Mouse (Mus musculus) midbrain, postnatal 0 days (tissue): ENCODE measurements around the gene Rnf227. TPM values are rescaled to one million over a fixed set of nuclear protein-coding genes. Genes with fewer than 3 reads are reported as not detected.

Experiments used
- ATAC-seq: fragments of 200-750 bp; cut with Nextera tagmentation; 2 replicates; pipeline ENCODE4 v1.8.0; 2017; ENCODE audit warnings: moderate number of reproducible peaks, mild to moderate bottlenecking, moderate TSS enrichment, moderate library complexity; ENCODE audit not compliant: low FRiP score
- DNase-seq: peaks from one replicate; pipeline ENCODE4 v3.0.0-alpha.2; 2015; ENCODE audit warnings: low spot score
- H3K27ac ChIP-seq: fragments of 300-500 bp; sonication (generic); 2 replicates; pipeline ENCODE4 v1.5.1; 2014; ENCODE audit warnings: low read depth, mild to moderate bottlenecking, low read length, mixed read lengths
- H3K27me3 ChIP-seq: fragments of 300-500 bp; sonication (generic); 2 replicates; pipeline ENCODE4 v1.6.1; 2014; ENCODE audit warnings: low read length, control low read depth, mixed read lengths; ENCODE audit not compliant: insufficient read depth
- H3K36me3 ChIP-seq: fragments of 300-500 bp; sonication (generic); 2 replicates; pipeline ENCODE4 v1.6.1; 2014; ENCODE audit warnings: low read length, control low read depth, mixed read lengths; ENCODE audit not compliant: insufficient read depth
- H3K4me1 ChIP-seq: fragments of 300-500 bp; sonication (generic); 2 replicates; pipeline ENCODE4 v1.6.1; 2014; ENCODE audit warnings: mild to moderate bottlenecking, control low read depth, antibody characterized with exemption, low read length, mixed read lengths; ENCODE audit not compliant: insufficient read depth
- H3K4me2 ChIP-seq: fragments of 300-500 bp; sonication (generic); 2 replicates; pipeline ENCODE4 v1.6.1; 2014; ENCODE audit warnings: low read depth, mild to moderate bottlenecking, low read length, mixed read lengths; ENCODE audit not compliant: poor library complexity, severe bottlenecking
- H3K4me3 ChIP-seq: fragments of 300-500 bp; sonication (generic); 2 replicates; pipeline ENCODE4 v1.5.1; 2014; ENCODE audit warnings: low read depth, mild to moderate bottlenecking, low read length, moderate library complexity
- H3K9ac ChIP-seq: fragments of 300-500 bp; sonication (generic); replicated peaks from 2 replicates; pipeline ENCODE4 v1.6.1; 2014; ENCODE audit warnings: mild to moderate bottlenecking, low read length, moderate library complexity, mixed read lengths; ENCODE audit not compliant: poor library complexity, severe bottlenecking
- H3K9me3 ChIP-seq: fragments of 300-500 bp; sonication (generic); 2 replicates; pipeline ENCODE4 v1.6.1; 2016; ENCODE audit warnings: low read length, control low read depth
- CTCF ChIP-seq: IDR thresholded peaks from 2 replicates; pipeline ENCODE4 v1.5.1; 2016; ENCODE audit warnings: antibody characterized with exemption, mild to moderate bottlenecking
- WGBS: fragments of 180-500 bp; shearing (Covaris S2); extraction: QIAGEN DNeasy Blood & Tissue Kit; methylation state at CpG from one replicate; pipeline ENCODE4 v1.1.7; 2014; 5-methylcytosine and 5-hydroxymethylcytosine counted together
- polyA plus RNA-seq: library from polyadenylated mRNA; unstranded; fragments of >200 nt; fragmentation: Nextera tagmentation; extraction: Ambion mirVana; gene quantifications from 2 replicates; pipeline ENCODE4 v1.2.1, GENCODE M21; 2015
- total RNA-seq: library from RNA; depleted of rRNA; stranded (reverse); fragments of >200 nt; gene quantifications from 2 replicates; pipeline ENCODE4 v1.2.3, GENCODE M21; 2014

Rnf227 gene
- total and polyA plus RNA-seq, 2 experiments from 2014 or later: 245 to 383 TPM

GRCm38 (mm10) chr11:69362021-69362420 is 21.8 kb downstream of the Rnf227 start:
- Histone ChIP-seq H3K9ac (0 out of 2 replicates have a peak overlapping the region, but pooled peaks have one; percentile 13), H3K4me1 (peaks cover 12% of the 10 kb centered on the region), H3K9me3 (no peaks in the 10 kb centered on the region), H3K4me2 (no peak overlapping the region), H3K27me3 (no peaks in the 10 kb centered on the region), H3K36me3 (peaks cover 67% of the 10 kb centered on the region), H3K4me3 (no peak overlapping the region), H3K27ac (no peak overlapping the region)
- DNase-seq (no peak), ATAC-seq (no peak)
- 72% methylated on average over 7 of the region's 7 CpGs for WGBS
- no peak for TF ChIP-seq CTCF

- ATAC-seq (no peak), DNase-seq (no peak)
- Histone ChIP-seq H3K4me3 (no peak overlapping the region), H3K36me3 (peaks cover 62% of the 10 kb centered on the region), H3K9me3 (no peaks in the 10 kb centered on the region), H3K9ac (no peak overlapping the region), H3K4me1 (peaks cover 12% of the 10 kb centered on the region), H3K27ac (no peak overlapping the region), H3K27me3 (no peaks in the 10 kb centered on the region), H3K4me2 (no peak overlapping the region)
- no peak for TF ChIP-seq CTCF
- WGBS: 87% methylated on average over 2 of the region's 2 CpGs
These were observed 22.2 kb downstream of the Rnf227 start for GRCm38 (mm10) chr11:69362479-69362878.

DNA sequence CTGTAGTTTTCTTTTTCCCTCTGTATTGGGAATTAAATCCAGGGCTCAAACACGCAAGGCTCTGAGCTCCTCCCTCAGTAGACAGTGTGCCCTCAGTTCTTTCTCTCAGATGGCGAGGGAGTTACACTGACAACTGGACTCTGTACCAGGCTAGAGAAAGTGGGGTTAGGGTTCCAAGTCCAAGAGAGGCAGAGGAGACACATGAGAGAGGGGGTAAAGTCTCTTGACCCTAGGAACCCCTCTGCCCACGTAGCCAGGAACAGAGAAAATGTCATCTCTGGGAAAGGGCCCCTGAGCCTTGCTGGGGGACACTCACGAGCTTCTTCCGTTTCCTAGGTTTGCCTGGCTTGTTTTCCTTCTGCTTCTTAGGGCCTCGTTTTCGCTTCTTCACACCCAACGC is 24.1 kb downstream of the Rnf227 start:
- Histone ChIP-seq H3K4me1 (peaks cover 12% of the 10 kb centered on the region), H3K9ac (no peak overlapping the region; the same call in 1 of the 2 replicates), H3K9me3 (no peaks in the 10 kb centered on the region), H3K36me3 (peaks cover 44% of the 10 kb centered on the region), H3K27ac (no peak overlapping the region), H3K4me2 (0 out of 2 replicates have a peak overlapping the region, but pooled peaks have one; percentile 10), H3K4me3 (no peak overlapping the region), H3K27me3 (no peaks in the 10 kb centered on the region)
- WGBS: 49% methylated on average over 8 of the region's 8 CpGs
- no peak for DNase-seq
- no peak for ATAC-seq
- no peak for TF ChIP-seq CTCF

- no peak for TF ChIP-seq CTCF
- H3K27me3 ChIP-seq: no peaks in the 10 kb centered on the region
- H3K27ac ChIP-seq: peak overlapping the region; percentile 99; the same call in 1 of the 2 replicates
- WGBS: 7% methylated on average over 6 of the region's 6 CpGs
- no peak overlapping the region for H3K4me3 ChIP-seq
- DNase-seq (peak; percentile 92), ATAC-seq (peak; percentile 55)
- H3K9ac ChIP-seq: 0 out of 2 replicates have a peak overlapping the region, but pooled peaks have one; percentile 52
- peaks cover 12% of the 10 kb centered on the region for H3K4me1 ChIP-seq
- peak overlapping the region; percentile 88; the same call in 1 of the 2 replicates for H3K4me2 ChIP-seq
- H3K36me3 ChIP-seq: peaks cover 38% of the 10 kb centered on the region
- H3K9me3 ChIP-seq: no peaks in the 10 kb centered on the region
These were observed 24.6 kb downstream of the Rnf227 start for GRCm38 (mm10) chr11:69364910-69365309.

GRCm38 (mm10) chr11:69365722-69366121 is 25.5 kb downstream of the Rnf227 start:
- peak overlapping the region; percentile 99 for H3K27ac ChIP-seq
- H3K4me2 ChIP-seq: peak overlapping the region; percentile 88
- H3K36me3 ChIP-seq: peaks cover 30% of the 10 kb centered on the region
- 19% methylated on average over 6 of the region's 6 CpGs for WGBS
- peaks cover 12% of the 10 kb centered on the region for H3K4me1 ChIP-seq
- DNase-seq (no peak), ATAC-seq (no peak)
- H3K4me3 ChIP-seq: peak overlapping the region; percentile 89
- H3K9me3 ChIP-seq: no peaks in the 10 kb centered on the region
- no peaks in the 10 kb centered on the region for H3K27me3 ChIP-seq
- H3K9ac ChIP-seq: peak overlapping the region; percentile 52
- TF ChIP-seq CTCF: no peak

GRCm38 (mm10) chr11:69366157-69366854 is 26.0 kb downstream of the Rnf227 start:
- Histone ChIP-seq H3K4me1 (peaks cover 14% of the 10 kb centered on the region), H3K9ac (peak overlapping the region; percentile 52), H3K9me3 (no peaks in the 10 kb centered on the region), H3K36me3 (peaks cover 24% of the 10 kb centered on the region), H3K27ac (peak overlapping the region; percentile 99), H3K27me3 (no peaks in the 10 kb centered on the region), H3K4me3 (peak overlapping the region; percentile 89), H3K4me2 (peak overlapping the region; percentile 88)
- WGBS: 2% methylated on average over 26 of the region's 26 CpGs
- peak; percentile 39 for TF ChIP-seq CTCF
- DNase-seq (peak; percentile 97), ATAC-seq (peak; percentile 82)
